In the genomic region with DNA sequence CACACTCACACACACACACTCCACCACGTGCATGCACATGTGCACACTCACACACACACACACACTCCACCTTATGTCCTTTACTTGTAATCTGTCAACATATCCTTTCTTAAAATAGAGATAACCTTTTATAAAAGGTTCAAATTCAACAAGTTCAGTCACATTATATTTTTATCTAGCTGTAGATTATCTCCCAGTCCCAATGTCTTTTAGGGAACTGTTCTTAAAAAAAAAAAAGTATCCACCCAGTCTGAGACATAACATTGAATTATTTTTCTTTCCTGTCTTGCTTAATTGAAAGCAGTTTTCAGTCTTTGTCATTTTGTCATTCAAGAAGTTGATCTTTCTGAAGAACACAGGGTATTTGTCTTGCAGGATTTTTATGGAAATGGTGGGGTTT, we compare ENCODE assay signal across 37 mouse cellular contexts. TPM values are rescaled to one million over a fixed set of nuclear protein-coding genes. Genes with fewer than 3 reads are reported as not detected.
"Had no signal": no experiment of that assay in that cellular context is flagged by ENCODE, and none has a peak within 500 bp of the region (broad histone marks: within the 10 kb centered on the region; RNA-seq: fewer than 3 reads in every experiment).

No protein-coding gene starts in this region.

- H3K4me1 ChIP-seq: limb, embryonic 10.5 days; limb, embryonic 12.5 days; liver, embryonic 12.5 days; liver, embryonic 13.5 days; liver, embryonic 15.5 days; megakaryocyte, embryonic 14.5 days; neural tube, embryonic 12.5 days had no signal

- DNase-seq: left cerebral cortex, postnatal 4 days; liver; liver, embryonic 13.5 days; liver, postnatal 0 days; lung, adult 18-20 months; lung, adult 2 months; lung, embryonic 14.5 days; lung, postnatal 10 days; lung, postnatal 14 days; lung, postnatal 36 days; lung, postnatal 4 days; midbrain, embryonic 14.5 days had no signal

- H3K4me2 ChIP-seq: limb, embryonic 12.5 days; limb, embryonic 13.5 days; limb, embryonic 15.5 days; liver, embryonic 11.5 days; liver, embryonic 12.5 days; liver, embryonic 13.5 days; liver, embryonic 15.5 days; lung, embryonic 14.5 days; lung, embryonic 15.5 days; midbrain, embryonic 11.5 days; midbrain, embryonic 12.5 days; midbrain, embryonic 13.5 days; midbrain, embryonic 15.5 days; neural tube, embryonic 12.5 days had no signal

- H3K4me3 ChIP-seq: limb, embryonic 10.5 days; limb, embryonic 12.5 days; limb, embryonic 13.5 days; limb, embryonic 15.5 days; liver, embryonic 12.5 days; liver, embryonic 13.5 days; liver, embryonic 15.5 days; lung, embryonic 15.5 days; megakaryocyte, embryonic 14.5 days; midbrain, embryonic 10.5 days; midbrain, embryonic 12.5 days; midbrain, embryonic 13.5 days; midbrain, embryonic 15.5 days; myocyte; neural tube, embryonic 12.5 days had no signal

- H3K36me3 ChIP-seq: limb, embryonic 10.5 days; limb, embryonic 12.5 days; limb, embryonic 13.5 days; limb, embryonic 15.5 days; liver, embryonic 12.5 days; liver, embryonic 13.5 days; liver, embryonic 15.5 days; lung, embryonic 15.5 days; midbrain, embryonic 10.5 days; midbrain, embryonic 12.5 days; midbrain, embryonic 13.5 days; midbrain, embryonic 15.5 days; neural tube, embryonic 12.5 days had no signal

- H3K9me3 ChIP-seq: limb, embryonic 10.5 days; limb, embryonic 12.5 days; limb, embryonic 13.5 days; limb, embryonic 15.5 days; liver, embryonic 15.5 days; lung, embryonic 15.5 days; midbrain, embryonic 10.5 days; midbrain, embryonic 12.5 days; midbrain, embryonic 13.5 days; midbrain, embryonic 15.5 days; neural tube, embryonic 12.5 days had no signal

- H3K27ac ChIP-seq: limb, embryonic 10.5 days; limb, embryonic 12.5 days; limb, embryonic 13.5 days; limb, embryonic 15.5 days; liver, embryonic 12.5 days; liver, embryonic 13.5 days; liver, embryonic 14.5 days; liver, embryonic 15.5 days; lung, embryonic 15.5 days; macrophage; midbrain, embryonic 10.5 days; midbrain, embryonic 12.5 days; midbrain, embryonic 13.5 days; midbrain, embryonic 15.5 days; neural tube, embryonic 12.5 days had no signal

- H3K9ac ChIP-seq: limb, embryonic 12.5 days; limb, embryonic 13.5 days; limb, embryonic 15.5 days; liver, embryonic 12.5 days; liver, embryonic 13.5 days; liver, embryonic 14.5 days; liver, embryonic 15.5 days; liver, postnatal 0 days; lung, embryonic 14.5 days; lung, embryonic 15.5 days; midbrain, embryonic 12.5 days; midbrain, embryonic 13.5 days; midbrain, embryonic 15.5 days; neural tube, embryonic 12.5 days had no signal

- H3K27me3 ChIP-seq: limb, embryonic 12.5 days; limb, embryonic 13.5 days; limb, embryonic 15.5 days; liver, embryonic 12.5 days; liver, embryonic 13.5 days; liver, embryonic 15.5 days; lung, embryonic 15.5 days; megakaryocyte, embryonic 14.5 days; midbrain, embryonic 12.5 days; midbrain, embryonic 13.5 days; midbrain, embryonic 15.5 days; neural tube, embryonic 12.5 days had no signal

RNA-seq across cellular contexts. Expression of a gene that starts 48.4 kb away (rescaled TPM):
- total RNA-seq: liver, adult 2 months; megakaryocyte progenitor cell, adult 5-6 weeks; megakaryocyte, adult 5-6 weeks; megakaryocyte-erythroid progenitor cell, adult 5-6 weeks; monocyte, adult 5-6 weeks had no signal
- polyA plus RNA-seq: liver, adult 2 months; lung, adult 2 months; lung, embryonic 16.5 days; lung, postnatal 0 days; macrophage; myocyte had no signal
